Mouse (Mus musculus) megakaryocyte-erythroid progenitor cell, adult 5-6 weeks (primary cell): Measurements from ENCODE around the gene Cybb. TPM values are rescaled to one million over a fixed set of nuclear protein-coding genes. Genes with fewer than 3 reads are reported as not detected.
"Not testable (repeated sequence)": the region's sequence is repeated elsewhere in the genome, so short reads cannot be mapped to it uniquely, and the experiment has no call there.

ENCODE experiments used
- ATAC-seq: replicated peaks from 2 replicates; pipeline ENCODE4 v1.8.0; 2016; ENCODE audit warnings: mild to moderate bottlenecking, inconsistent platforms; ENCODE audit not compliant: severe bottlenecking, poor library complexity, low FRiP score, low TSS enrichment
- total RNA-seq, 2 experiments: library from RNA; stranded (forward) in 1 of 2; stranded (reverse) in 1 of 2; fragments of 200-1000, 215-1000 nt in 1 of 2; fragments of >200 nt in 1 of 2; fragmentation: Nextera tagmentation in 1 of 2; gene quantifications; 2 replicates each; pipeline ENCODE4 v1.2.3; 2014 to 2017

Cybb gene
- total RNA-seq (2014; fragmentation: Nextera tagmentation) (5.0 TPM in 1 of 2 replicates, not detected in the other), total RNA-seq (2017) (3.7 and 6.4 TPM in 2 replicates)

DNA sequence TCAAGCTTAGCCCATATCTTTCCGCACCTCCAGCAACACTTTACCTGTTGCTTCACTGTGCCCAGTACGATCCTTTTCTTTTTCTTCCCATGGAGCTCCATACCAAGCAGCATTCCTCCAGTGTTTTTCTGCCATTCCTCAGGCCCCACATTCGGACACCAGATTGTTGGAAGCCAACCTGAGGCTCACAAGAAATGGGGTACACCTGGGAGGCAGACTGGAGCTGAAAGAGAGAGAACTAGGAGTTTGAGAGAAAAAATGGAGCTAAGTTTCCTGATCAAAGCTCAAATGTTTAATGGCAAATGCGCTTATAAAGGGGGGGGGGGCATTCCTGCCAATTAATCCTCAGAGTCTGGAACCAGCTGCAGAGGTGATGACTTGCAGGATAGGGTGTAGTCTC lies at the start of gene Cybb:
TSS of gene Cybb (minus strand) at position 101 of the 400 bp plus-strand sequence.
- ATAC-seq: no peak

DNA sequence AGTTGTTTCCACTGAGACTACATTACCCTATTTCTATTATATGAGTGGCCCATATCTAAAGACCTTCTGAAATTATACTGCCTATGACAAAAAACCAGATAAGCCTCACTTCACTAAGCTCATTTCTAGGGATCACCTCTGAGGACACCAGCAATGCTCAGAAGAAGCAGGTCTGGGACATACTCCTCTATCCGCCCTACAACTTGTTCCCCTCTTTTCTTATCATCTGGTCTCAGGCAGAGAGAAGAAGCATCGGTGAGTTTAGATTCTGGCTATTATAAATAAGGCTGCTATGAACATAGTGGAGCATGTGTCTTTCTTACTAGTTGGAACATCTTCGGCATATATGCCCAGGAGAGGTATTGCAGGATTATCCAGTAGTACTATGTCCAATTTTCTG lies 49.3 kb upstream of the Cybb start:
- no peak for ATAC-seq

DNA sequence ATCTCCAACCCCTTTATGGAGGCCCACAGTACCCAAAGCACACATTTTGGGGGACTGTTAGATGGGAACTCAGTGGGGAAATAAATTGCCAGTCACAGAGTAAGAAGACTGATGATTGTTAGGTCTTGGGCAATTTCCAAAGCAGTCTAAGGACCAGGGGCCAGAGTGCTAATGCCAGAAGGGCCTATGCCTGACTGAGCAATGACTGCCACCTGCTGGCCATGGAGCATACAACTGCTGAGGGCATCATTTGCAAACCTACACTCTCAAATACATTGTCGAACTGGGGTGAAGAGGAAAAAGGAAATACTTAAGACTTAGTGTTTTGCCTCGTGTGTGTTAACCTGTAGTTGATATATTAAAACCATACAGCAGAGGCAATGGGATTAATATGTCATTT lies 32.4 kb upstream of the Cybb start:
- ATAC-seq: peak; percentile 78

DNA sequence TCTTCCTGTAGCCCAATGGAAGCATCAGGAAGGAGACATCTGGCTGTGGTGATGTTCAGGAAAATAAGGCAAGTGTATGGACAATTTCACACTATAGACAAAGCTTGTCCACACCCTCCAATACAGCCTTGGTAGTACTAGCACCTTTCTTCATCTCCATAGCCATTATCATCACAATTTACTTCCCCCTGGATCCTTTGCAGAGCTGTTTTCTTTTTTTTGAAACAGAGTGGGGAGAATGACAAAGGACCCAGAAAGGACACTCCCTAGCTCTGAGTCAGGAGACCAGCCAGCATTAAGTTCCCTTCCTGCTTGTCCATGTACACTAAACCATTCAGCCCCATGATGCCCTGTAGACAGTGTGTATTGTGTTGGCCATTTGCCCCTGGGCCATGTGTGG lies 30.0 kb upstream of the Cybb start:
- ATAC-seq: not testable (repeated sequence)

DNA sequence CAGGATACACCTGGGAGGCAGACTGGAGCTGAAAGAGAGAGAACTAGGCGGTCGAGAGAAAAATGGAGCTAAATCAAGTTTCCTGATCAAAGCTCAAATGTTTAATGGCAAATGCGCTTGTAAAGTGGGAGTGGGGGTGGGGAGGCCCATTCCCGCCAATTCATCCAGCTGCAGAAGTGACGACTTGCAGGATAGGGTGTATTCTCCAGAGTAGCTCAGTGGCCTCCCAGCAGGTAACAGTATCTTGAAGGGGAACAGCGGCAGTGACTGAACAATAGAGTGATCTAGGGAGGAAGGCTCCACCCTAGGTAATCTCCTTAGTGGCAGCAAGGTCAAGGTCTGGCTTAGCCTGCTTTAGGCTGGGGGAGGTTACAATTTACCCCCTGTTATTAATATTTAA lies 12.5 kb downstream of the Cybb start:
- ATAC-seq: not testable (repeated sequence)

DNA sequence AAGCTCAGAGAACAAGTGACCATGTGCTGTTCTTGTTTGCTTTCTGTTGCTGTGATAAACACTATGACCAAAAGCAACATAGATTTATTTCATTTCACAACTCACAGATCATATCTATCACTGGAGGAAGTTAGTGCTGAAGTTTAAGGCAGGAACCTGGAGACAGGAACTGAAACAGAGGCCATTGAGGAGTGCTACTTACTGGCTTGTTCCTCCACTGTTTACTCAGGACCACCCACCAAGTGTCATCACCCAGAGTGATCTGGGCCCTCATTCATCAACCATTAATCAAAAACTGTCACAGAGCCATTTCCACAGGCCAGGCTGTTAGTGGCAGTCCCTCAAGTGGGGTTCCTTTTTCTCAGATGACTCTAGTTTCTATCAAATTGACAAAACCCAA lies 13.1 kb downstream of the Cybb start:
- ATAC-seq: no peak

DNA sequence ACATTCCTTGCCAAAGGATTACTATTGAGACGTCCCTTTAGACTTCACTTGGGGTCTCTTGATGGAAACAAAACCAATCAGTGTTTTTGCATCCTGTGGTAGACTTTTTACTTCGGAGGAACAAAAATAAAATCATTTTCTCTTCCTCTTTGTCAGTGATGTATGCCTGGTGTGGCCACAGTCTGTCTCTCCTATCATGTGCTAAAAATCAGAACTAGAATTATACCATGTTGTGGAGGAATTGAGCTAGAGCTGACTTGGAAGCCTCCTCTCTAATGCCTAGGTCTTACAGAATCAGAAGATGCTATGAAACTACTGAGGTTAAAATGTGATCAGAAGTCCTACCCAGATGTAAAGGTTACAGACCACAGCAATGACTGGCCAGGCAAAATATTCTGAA lies 13.8 kb downstream of the Cybb start:
- ATAC-seq: no peak

DNA sequence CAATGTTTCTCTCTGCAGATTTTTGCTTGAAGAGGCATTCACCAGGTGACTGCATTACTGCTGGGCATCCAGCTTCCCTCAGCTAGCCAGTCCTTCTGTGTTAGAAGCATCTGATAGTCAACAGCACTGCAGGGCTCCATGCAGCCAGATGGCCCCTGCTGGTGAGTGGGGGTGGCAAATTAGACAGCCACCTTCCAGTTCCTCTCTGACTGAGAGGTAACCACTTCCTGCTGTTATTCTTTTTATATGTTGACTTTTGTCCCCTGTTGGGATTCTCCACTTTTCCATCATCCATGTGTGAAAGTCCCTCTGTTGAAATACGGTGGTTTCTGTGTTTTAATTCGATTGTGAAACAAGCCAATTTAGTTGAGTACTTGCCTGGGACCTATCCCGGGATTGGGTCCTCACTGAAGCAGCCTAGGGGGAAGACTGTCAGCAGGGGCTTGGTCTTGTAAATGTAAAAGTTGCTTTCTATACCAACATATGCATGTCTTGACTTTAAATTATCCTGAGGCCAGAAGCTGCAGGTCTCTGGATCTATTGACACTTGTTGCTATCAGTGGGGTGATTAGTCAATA lies 16.7 kb downstream of the Cybb start:
- no peak for ATAC-seq

DNA sequence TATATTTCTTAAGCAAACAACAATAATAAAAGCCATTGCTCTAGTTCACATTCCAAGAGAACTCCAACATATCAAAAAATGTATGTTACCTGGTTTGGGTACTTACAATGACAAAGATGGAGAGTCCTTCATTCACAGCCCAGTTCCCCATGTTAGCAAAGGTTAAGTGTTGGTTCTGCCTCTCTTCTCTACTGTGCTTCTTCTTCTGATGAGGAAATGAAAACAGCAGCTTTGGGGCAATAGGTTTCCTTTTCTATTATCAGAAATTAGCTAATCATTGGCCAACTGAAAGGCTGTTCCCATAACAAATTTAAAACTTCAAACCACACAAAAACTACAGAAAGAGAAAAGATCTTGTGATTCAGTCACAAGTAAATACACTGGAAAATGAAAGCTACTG lies 18.5 kb downstream of the Cybb start:
- no peak for ATAC-seq

DNA sequence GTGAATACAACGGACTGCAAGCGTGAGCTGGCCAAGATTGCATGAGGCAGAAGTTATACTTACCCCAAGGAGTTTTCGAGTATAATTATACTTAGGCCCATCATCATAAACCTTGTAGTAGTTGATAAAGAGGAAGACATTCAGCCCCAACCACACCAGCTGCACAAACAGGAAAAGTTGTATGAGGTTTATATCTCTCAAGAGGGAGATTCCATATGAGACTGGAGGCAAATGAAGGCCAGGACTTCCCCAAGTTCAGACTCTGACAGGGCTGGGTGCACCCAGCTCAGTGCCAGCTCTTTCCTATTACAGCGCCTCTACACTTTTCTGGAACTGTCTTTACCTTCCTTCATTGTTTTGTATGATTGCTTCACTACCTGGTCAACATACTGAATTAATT lies 20.6 kb downstream of the Cybb start:
- ATAC-seq: no peak

DNA sequence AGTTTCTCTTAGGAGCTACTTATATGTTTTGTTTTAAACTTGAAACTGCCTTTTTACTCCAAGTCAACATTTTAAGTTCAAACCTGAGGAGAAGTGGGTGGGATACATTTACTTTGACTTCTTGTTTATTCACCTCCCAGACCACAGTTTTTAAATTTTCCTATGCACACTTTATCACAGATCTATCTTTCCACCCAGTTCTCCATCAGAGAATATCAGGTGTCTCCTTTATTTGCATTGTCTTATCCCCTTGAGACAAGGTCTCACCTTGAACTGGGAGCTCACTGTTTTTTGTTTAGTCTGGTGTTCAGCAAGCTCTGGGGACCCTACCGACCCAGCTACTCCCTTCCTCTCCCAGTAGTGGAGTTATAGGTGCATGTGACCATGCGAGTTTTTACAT lies 21.7 kb downstream of the Cybb start:
- ATAC-seq: no peak

DNA sequence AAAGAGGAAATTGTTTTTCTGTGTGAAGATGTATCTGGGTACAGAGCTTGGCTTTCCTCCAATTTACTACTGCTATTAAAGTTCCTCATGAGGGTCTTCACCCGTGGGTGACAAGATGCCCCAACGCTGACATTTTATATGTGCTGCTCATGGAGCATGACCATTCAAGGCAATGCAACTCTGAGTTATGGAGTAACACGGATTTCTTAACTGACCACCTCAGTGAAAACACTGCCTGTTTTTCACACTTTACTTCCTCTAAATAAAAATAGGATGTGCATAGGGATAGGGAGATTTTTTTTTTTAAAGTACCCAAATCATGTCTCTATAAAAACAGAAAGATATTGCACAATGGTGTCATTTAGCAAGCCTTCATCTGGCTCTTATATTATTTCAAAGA lies 24.9 kb downstream of the Cybb start:
- no peak for ATAC-seq

DNA sequence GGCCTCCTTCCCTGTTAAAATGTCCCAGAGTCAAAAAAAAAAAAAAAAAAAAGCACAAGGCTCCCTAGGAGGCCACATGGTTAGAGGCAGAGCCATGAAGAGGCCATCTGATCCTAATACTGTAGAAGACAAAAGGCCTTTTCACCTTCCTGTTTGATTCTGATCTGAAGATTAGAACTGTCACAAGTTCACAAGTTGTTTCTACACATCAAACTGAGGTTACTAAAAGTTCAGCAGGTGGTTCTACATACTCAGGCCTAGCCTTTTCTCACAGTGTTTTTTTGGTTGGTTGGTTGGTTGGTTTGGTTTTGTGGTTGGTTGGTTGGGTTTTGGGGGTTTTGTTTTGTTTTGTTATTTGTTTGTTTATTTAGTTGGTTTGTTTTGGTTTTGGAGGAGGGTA lies 26.2 kb downstream of the Cybb start:
- ATAC-seq: no peak

DNA sequence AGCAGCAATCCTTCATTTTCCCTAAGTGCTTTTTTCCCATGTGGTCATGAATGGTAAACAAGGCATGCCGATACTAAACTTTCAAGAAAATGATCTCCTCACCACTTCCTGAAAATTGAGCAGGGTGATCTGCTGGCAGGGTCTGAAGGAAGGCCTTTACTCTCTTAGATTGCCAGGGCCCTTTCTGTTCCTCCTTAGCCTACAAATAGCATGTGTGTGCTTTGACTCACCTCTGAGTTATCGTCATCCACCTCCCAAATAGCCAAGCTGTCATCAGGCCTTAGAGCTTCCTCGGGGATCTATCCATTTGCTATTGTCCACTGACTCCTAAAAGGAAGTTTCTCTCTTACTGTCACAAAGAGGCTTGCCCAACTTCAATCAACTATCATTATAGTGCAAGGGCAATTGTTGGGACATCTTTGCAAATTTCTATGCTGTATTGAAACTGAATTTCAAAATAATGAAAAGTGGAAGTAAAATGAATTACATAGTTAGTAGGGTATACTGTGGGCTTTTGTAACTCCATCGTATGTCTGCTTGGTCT lies 27.1 kb downstream of the Cybb start:
- no peak for ATAC-seq

DNA sequence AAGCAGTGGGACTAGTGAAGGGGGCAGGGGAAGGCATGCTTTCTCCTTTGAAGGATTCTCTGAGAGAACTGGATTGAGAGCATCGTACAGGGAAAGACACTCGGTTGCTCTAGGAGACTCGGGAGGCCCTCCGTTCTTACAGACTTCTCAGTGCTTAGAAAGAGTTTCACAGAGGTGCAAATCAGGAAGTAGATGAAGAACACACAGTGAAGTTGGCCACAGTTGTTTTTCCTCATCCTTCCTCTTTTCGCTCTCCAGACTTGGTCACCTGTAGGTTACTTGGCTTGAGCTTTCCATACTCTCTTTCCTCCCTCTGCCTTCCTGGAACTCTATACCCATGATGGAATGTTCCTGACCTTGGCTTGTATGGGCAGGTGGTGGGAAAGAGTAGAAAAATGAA lies 35.2 kb downstream of the Cybb start:
- ATAC-seq: no peak

DNA sequence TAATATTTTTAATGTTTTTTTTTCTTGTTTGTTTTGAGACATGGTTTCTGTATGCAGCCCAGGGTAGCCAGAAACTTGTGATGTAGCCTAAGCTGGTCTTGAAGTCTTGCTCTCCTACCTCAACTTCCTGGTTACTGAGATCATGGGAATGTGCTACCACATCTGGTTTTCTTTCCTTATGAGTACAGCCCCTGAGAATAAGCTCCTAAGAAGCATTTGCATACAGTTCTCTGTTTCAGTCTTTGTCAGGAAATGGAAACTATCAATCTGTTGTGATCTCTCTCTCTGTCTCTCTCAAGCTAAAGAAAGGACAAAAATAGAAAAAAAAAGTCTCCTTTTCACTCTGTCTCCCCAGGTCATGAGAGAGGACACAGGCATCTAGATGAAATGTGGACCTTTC lies 40.3 kb downstream of the Cybb start:
- no peak for ATAC-seq

DNA sequence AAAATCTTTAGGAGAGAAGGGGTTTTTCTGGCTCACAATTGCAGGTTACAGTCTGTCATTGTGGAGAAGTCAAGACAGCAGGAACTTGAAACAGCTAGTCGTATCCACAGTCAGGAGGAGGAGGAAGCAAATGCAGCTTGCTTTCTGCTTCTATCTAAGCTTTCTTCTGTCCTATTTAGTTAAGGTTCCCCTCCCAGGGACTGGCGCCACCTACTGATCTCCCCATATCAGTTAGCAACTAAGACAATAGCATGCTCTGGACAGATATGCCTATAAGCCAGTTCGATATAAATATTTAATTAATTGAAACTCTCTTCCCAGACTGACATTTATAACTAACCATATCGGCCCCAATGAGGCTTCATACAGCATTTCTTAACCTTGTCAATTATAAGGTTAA lies 46.5 kb downstream of the Cybb start:
- no peak for ATAC-seq

DNA sequence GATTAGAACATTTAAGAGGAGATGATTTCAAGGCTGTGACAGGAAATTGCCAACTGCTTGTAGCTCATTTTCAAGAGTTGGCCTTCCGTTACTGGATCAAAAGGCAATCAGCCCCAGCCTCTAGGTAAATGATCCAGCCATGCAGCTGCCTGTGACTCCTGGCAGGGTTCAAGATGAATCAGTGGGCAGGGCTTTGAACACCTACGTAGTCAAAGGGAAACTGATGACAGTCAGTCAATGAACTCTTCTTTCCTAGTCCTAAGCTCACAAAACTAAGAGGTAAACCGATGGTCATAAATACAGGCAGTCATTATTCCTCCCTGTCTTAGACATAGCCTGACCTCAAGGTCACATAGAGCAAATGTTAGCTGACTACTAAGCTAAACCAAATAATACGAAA lies 47.0 kb downstream of the Cybb start:
- ATAC-seq: no peak

DNA sequence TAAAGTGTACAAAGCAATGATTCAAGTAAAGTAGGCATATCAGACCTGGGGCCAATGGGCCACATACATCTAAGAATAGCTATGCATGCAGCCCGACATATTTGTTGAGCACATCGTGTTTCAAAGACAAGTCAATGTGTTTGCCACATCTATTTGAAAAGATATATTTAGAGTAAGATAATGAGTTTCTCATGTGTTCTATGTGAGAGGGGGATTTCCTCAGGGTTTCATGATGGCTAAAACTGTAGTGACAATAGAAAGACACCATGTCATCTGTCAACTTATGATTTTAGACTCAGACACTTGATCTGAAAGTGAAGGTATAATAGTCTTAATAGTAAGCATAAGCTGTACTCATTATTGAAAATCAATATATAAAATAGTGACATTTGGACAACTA lies 48.3 kb downstream of the Cybb start:
- no peak for ATAC-seq

DNA sequence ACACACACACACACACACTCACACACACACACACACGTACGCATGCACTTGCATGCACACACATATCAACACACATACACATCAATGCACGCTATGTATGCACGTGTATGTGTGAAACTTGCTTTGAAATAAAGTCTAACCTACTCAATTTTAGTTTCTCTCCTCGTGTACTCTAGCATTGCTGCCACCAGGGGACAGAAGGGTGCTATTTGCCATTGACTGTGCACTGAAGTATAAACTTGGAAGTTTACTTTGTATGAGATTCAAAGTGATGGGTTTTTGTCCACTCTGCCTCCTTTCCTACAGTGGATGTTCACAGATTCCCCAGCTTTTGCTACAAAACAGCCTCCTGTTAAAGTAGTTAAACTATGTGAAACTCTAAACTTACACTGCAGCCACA lies 73.7 kb downstream of the Cybb start:
- no peak for ATAC-seq
